Mouse (Mus musculus) small intestine, adult 2 months (tissue): ENCODE measurements around the gene Brsk1. TPM values are rescaled to one million over a fixed set of nuclear protein-coding genes. Genes with fewer than 3 reads are reported as not detected.

Source experiments
- H3K27ac ChIP-seq: fragments of 200-500 bp; 2 replicates; pipeline ENCODE4 v1.5.1; 2012; ENCODE audit warnings: low read depth, low read length, control low read depth, inconsistent platforms; ENCODE audit not compliant: insufficient read depth
- H3K27me3 ChIP-seq: fragments of 200-500 bp; 2 replicates; pipeline ENCODE4 v1.6.1; 2012; ENCODE audit warnings: mild to moderate bottlenecking, moderate library complexity, low read length, inconsistent platforms; ENCODE audit not compliant: control insufficient read depth, insufficient read depth
- H3K36me3 ChIP-seq: fragments of 200-500 bp; 2 replicates; pipeline ENCODE4 v1.6.1; 2012; ENCODE audit warnings: mild to moderate bottlenecking, low read length, control low read depth, inconsistent platforms; ENCODE audit not compliant: control insufficient read depth, insufficient read depth
- H3K4me1 ChIP-seq: fragments of 200-500 bp; 2 replicates; pipeline ENCODE4 v1.6.1; 2012; ENCODE audit warnings: low read length, inconsistent platforms, mixed read lengths; ENCODE audit not compliant: control insufficient read depth, insufficient read depth, insufficient read length
- H3K4me3 ChIP-seq: fragments of 200-500 bp; 2 replicates; pipeline ENCODE4 v1.5.1; 2012; ENCODE audit warnings: low read depth, mild to moderate bottlenecking, control low read depth, inconsistent platforms, low read length, moderate library complexity
- CTCF ChIP-seq: fragments of 200-500 bp; IDR thresholded peaks from 2 replicates; pipeline ENCODE4 v1.5.1; 2012; ENCODE audit warnings: low read depth, mild to moderate bottlenecking, control low read depth, inconsistent platforms, low read length, moderate library complexity, mixed read lengths; ENCODE audit not compliant: insufficient replicate concordance, insufficient read length; ENCODE audit errors: extremely low read depth
- POLR2A ChIP-seq: fragments of 200-500 bp; IDR thresholded peaks from 2 replicates; pipeline ENCODE4 v1.6.1; 2012; ENCODE audit warnings: low read depth, mild to moderate bottlenecking, control low read depth, inconsistent platforms, low read length, moderate library complexity
- whole genome bisulfite sequencing: fragments of 180-500 bp; shearing (Covaris S2); methylation state at CpG from one replicate; pipeline ENCODE4 v1.1.7; 2018; 5-methylcytosine and 5-hydroxymethylcytosine counted together
- polyA plus RNA-seq: library from polyadenylated mRNA; depleted of rRNA; stranded (reverse); fragments of >200 nt; gene quantifications from 2 replicates; pipeline ENCODE4 v1.2.3, GENCODE M21; 2012; rRNA removed

The Brsk1 gene
- polyA plus RNA-seq, 1 experiment = 1.9 TPM

DNA sequence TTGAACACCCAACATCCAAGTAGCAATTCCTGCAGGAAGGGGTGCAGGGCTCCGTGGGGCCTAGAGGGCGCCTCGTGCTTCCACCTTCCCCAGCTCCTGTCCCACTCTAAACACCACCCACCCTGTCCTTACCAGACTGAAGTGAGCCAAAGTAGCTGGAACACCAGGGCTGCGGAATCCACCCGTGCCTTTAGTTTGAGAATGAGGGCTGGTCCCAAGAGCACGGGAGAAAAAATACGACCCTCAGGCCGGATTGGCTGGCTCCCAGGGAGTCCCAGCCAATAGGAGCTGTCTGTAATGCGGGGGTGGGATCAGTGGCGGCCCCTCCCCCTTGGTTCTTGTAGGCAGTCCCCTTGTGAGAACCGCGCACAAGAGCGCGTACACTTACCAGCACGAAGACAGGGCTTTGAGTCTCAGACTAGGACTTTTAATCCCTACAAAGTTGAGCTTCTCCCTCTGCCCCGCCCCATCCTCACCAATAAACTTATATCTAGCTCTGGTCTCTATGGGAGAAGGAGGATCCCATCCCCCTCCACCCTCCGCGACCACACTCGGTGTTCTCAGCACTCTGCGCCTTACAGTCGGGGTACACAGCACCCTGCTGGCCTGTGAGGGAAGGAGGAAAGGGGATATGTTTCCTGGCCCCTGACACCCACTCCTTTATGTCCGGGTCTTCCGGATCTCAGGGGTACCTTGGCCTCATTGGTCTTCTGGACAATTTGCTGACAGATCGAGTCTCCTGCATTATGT, 62.6 kb downstream of the Brsk1 start, which contains the start of gene Cox6b2:
TSS of gene Cox6b2 (minus strand) at position 274 of the 750 bp plus-strand sequence.
- Histone ChIP-seq H3K36me3 (no peaks in the 10 kb centered on the region), H3K4me3 (peak within 1 kb of the TSS; percentile 58), H3K27ac (no peak within 1 kb of the TSS), H3K4me1 (peaks cover 14% of the 10 kb centered on the region), H3K27me3 (no peaks in the 10 kb centered on the region)
- WGBS = 10% methylated on average over 24 of the region's 24 CpGs
- no peak for TF ChIP-seq CTCF
- TF ChIP-seq POLR2A = no peak

DNA sequence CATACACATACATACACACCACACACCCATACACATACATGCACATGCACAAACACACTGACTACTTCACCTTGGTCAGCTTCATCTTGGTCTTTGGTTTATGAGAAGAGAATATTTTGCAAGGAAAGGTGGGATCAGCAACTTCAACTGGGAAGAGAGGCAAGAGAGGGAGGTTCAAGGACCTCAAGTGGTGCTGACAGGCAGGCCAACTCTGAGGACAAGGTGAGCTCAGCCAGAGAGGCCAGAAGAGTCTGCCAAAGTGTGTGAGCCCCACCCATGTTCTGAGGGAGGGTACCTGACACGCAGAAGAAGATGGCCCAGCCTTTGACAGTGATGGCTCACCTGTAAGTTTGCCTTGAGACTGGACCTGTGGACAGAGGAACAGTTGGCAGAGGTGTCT, 69.3 kb downstream of the Brsk1 start:
- 37% methylated on average over 1 of the region's 1 CpGs for WGBS
- H3K4me1 ChIP-seq = peaks cover 2% of the 10 kb centered on the region; the same call in 1 of the 2 replicates
- H3K36me3 ChIP-seq = no peaks in the 10 kb centered on the region
- no peaks in the 10 kb centered on the region for H3K27me3 ChIP-seq
- no peak overlapping the region for H3K27ac ChIP-seq
- no peak overlapping the region for H3K4me3 ChIP-seq
- TF ChIP-seq POLR2A (no peak), CTCF (no peak)

DNA sequence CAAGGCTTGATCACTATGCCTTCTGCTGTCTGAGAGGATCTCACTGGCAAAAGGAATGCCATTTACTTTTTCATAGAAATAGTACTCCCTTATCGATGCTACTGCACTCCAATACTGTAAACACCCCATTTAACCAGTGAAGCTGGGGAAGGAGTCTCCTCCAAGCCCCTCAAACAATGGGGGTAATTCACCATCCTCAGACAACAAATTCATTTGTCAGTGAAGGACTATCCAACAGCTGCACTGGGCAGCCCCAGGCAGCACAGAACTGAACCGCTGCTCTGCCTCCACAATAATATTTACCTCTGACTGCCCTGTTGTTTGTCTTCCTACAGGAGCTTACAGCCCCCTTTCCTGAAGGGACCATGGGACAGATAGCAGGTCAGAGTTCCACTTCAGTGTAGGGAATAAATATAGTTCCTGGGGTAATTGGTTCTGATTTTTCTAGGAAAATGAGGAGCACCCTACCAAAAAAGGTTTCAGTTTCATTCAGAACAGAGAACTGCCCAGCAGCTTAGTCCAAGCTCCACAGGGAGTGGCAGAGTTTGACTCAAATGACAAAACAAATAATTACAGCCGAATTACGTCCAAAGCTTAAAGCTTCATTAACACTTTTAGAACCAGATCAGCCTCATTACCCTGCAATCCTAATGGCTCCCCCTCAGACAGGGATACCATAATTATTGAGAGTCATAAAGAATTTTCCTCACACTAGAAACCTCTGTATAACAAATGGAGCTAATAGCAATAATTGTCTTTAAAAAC, 74.7 kb downstream of the Brsk1 start:
- WGBS = 12% methylated on average over 4 of the region's 4 CpGs
- H3K4me1 ChIP-seq = peaks cover 6% of the 10 kb centered on the region; the same call in 1 of the 2 replicates
- H3K36me3 ChIP-seq = no peaks in the 10 kb centered on the region
- no peaks in the 10 kb centered on the region for H3K27me3 ChIP-seq
- TF ChIP-seq CTCF (no peak), POLR2A (no peak)
- H3K27ac ChIP-seq = peak overlapping the region; percentile 69
- no peak overlapping the region for H3K4me3 ChIP-seq

Other genes with a start within 250 kb of the Brsk1 start
- 9.9 and 12.3 TPM in 2 replicates for gene Rdh13, start 245.0 kb upstream of the Brsk1 start, polyA plus RNA-seq
- 0.76 and 2.3 TPM in 2 replicates for gene Eps8l1, start 229.9 kb upstream of the Brsk1 start, polyA plus RNA-seq
- 58.0 and 59.2 TPM in 2 replicates for gene Ppp1r12c, start 188.9 kb upstream of the Brsk1 start, polyA plus RNA-seq
- 0.22 and 0.58 TPM in 2 replicates for gene Tnnt1, start 174.2 kb upstream of the Brsk1 start, polyA plus RNA-seq
- gene Tnni3, start 166.4 kb upstream of the Brsk1 start, polyA plus RNA-seq = 0.43 and 1.4 TPM in 2 replicates
- gene Dnaaf3, start 158.2 kb upstream of the Brsk1 start, polyA plus RNA-seq = 1.1 and 1.9 TPM in 2 replicates
- gene Syt5, start 143.1 kb upstream of the Brsk1 start, polyA plus RNA-seq = 4.6 and 9.4 TPM in 2 replicates
- 52.0 and 151 TPM in 2 replicates for gene Ptprh, start 86.6 kb upstream of the Brsk1 start, polyA plus RNA-seq
- gene Tmem86b, start 59.2 kb upstream of the Brsk1 start, polyA plus RNA-seq = 65.5 and 261 TPM in 2 replicates
- 69.9 and 142 TPM in 2 replicates for gene Ppp6r1, start 31.6 kb upstream of the Brsk1 start, polyA plus RNA-seq
- gene Hspbp1, start 5.5 kb upstream of the Brsk1 start, polyA plus RNA-seq = 23.4 and 29.0 TPM in 2 replicates
- 44.4 and 122 TPM in 2 replicates for gene Tmem150b, start 34.6 kb downstream of the Brsk1 start, polyA plus RNA-seq
- gene Kmt5c, start 49.5 kb downstream of the Brsk1 start, polyA plus RNA-seq = 94.7 and 254 TPM in 2 replicates
- gene Cox6b2, start 62.5 kb downstream of the Brsk1 start, polyA plus RNA-seq = 5.7 and 45.8 TPM in 2 replicates
- not detected in 2 replicates for gene Fam71e2, start 80.7 kb downstream of the Brsk1 start, polyA plus RNA-seq
- 0.25 and 0.32 TPM in 2 replicates for gene Il11, start 92.3 kb downstream of the Brsk1 start, polyA plus RNA-seq
- gene Tmem190, start 92.3 kb downstream of the Brsk1 start, polyA plus RNA-seq = not detected in 2 replicates
- gene Tmem238, start 99.1 kb downstream of the Brsk1 start, polyA plus RNA-seq = 225 and 544 TPM in 2 replicates
- 141 and 355 TPM in 2 replicates for gene Rpl28, start 102.3 kb downstream of the Brsk1 start, polyA plus RNA-seq
- gene Ube2s, start 122.0 kb downstream of the Brsk1 start, polyA plus RNA-seq = 78.5 and 131 TPM in 2 replicates
- gene Shisa7, start 154.1 kb downstream of the Brsk1 start, polyA plus RNA-seq = 0.48 and 0.83 TPM in 2 replicates
- gene Isoc2b, start 179.7 kb downstream of the Brsk1 start, polyA plus RNA-seq = 12.4 and 18.9 TPM in 2 replicates
- 13.4 and 15.5 TPM in 2 replicates for gene Isoc2a, start 186.5 kb downstream of the Brsk1 start, polyA plus RNA-seq
- not detected in 2 replicates for gene Gm36210, start 215.9 kb downstream of the Brsk1 start, polyA plus RNA-seq
- gene Zfp628, start 224.6 kb downstream of the Brsk1 start, polyA plus RNA-seq = 15.7 and 41.4 TPM in 2 replicates
- gene Nat14, start 231.4 kb downstream of the Brsk1 start, polyA plus RNA-seq = 4.3 and 6.2 TPM in 2 replicates
- 3.3 and 4.5 TPM in 2 replicates for gene Ssc5d, start 235.2 kb downstream of the Brsk1 start, polyA plus RNA-seq